Mouse (Mus musculus) cerebellum, adult 9-11 months (tissue): ENCODE data around the gene Zfand4.
A peak's percentile ranks its signal among the peaks of the same experiment; 100 is the strongest.
"Not testable (repeated sequence)": the region's sequence is repeated elsewhere in the genome, so short reads cannot be mapped to it uniquely, and the experiment has no call there.

Source experiments
- DNase-seq: peaks from one replicate; pipeline ENCODE4 v3.0.0; 2022

Gene Zfand4

DNA sequence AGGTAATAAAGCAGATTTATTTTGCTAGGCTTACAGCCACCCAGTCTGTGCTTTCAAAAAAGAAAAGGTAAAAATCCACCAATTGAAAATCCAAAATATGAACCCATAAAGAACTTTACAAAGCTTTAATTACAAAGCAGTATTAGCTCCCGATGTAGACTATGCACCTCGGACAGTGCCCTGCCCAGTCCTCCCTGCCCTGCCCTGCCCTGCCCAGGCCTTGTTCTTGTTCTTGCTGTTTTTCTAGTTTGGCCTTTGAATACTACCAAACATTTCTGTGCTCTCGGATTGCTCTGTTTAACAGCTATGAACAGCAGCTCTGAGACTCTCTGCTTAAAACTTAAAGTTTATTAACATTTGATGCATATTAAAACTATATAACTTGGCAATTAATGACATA lies 62.6 kb downstream of the Zfand4 start:
- DNase-seq = no peak

DNA sequence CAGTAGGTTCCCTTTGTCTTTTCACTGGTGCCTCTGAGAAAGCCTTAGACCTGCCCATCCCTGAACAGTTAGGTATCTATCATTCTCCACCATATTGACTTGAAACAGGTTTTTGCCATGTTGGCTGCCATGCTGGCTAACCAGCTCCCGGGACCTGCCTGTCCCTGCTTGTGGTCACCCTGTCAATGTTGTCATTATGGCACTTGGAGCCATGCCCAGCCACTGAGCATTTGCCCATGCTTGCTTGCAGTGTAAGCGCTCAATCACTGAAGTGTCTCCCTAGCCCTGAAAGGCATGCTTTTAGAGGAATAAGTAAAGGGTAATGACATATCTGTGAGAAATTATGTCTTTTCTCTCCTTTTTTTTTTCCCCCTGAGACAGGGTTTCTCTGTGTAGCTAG lies 67.4 kb downstream of the Zfand4 start:
- DNase-seq = no peak

DNA sequence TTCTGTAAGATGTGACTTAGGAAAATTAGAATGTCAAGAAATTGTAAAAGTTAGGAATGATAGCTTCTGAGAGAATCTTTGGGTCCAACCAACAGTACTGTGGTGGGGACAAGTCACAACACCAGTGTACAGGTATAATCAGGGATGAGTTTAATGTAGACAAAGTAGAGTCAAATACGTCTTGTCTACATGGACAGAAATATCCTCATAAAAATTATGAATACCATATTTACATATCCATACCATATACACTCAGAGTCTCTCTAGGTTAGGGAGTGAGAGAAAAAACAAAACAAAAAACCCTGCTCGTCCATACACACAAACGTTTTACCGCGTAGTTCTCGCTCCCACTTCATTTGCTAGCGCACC lies 73.4 kb downstream of the Zfand4 start:
- no peak for DNase-seq

DNA sequence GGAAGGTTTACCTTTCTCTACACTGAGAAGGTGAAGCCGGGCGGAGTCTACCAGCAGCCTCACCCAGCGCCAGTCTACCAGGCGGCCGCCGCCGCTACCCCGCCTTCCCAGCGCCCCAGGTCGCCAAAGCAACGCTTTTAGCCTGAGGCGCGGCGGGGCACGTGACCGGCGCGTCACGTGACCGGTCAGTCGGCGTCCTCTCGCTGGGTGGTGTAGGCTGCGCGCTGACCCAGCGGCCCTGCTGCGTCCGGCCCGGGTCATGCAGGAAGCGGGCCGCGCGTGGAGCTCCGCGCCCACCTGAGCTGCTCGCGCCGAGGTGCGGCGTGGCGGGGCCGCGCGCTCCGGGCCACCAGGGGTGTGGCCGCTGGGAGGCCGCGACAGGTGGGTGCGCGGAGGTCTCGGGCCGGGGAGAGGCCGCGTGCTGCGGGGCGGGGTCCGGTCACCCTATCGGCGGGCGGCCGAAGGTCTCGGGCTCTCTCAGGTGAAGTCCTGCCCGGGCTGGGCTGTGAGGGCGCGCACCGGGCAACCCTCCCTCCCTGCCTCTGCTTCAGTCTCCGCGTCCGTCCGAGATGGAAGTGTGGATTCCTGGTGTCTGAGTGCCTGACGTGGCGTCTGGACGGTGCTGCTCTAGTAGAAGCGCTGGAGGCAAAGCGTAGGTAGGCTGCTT lies 73.9 kb downstream of the Zfand4 start, which contains the start of gene March8:
Gene March8 (plus strand): TSS at position 190 of the 667 bp plus-strand sequence.
- DNase-seq = peak; percentile 92

DNA sequence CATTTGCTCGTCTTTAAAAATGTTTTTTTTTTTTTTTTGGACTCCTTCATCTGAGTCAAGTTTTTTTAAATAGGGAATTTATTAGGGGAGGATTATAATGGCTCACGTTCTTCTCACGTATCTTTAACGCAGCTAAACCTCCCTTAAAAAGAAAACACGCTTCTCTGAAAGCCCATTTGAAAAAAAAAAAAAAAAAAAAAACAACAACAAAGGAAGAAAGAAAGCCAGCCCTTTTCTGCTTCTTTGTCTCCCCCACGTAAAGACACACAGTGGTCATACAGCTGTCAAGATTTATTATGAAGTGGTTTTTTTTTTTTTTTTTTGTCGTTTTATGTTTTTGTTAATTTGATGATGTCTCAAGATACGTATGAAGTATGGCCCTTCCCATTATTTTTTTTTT lies 74.5 kb downstream of the Zfand4 start:
- no peak for DNase-seq

DNA sequence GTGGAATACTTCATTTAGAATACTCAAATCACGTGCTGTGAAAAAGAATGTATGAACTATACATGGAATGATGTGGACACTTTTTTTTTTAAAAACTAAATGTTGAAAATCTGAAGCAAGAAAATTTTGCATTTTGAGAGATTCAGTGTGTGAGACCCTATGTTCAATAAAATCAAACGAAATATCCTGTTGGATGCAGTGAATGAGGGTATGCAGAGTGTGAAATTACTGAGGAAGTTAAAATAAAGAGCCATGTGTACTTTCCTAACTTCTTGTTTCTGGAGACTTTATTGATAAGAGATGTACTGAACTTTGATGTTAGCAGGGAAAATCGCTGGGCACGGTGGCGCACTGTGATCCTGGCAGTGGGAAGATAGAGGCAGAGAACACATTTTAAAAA lies 75.1 kb downstream of the Zfand4 start:
- no peak for DNase-seq

DNA sequence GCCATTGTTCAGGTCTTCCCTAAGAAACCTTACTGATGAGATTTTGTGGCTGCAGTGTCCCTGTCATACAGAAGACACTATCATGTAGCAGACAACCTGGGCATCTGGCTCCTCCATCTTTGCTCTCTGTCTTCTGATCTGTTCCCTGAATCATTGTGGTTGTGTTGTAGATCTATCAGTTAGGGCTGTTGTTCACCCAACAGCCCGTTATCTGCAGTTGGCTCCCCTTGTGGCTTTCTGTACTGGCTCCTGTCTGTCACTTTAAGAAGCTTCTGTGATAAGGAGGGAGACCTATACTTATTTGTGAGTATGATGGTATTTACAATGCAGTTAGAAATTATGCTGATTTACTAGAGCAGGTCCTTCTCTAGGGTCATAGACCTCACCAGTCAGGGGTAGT lies 76.5 kb downstream of the Zfand4 start:
- no peak for DNase-seq

DNA sequence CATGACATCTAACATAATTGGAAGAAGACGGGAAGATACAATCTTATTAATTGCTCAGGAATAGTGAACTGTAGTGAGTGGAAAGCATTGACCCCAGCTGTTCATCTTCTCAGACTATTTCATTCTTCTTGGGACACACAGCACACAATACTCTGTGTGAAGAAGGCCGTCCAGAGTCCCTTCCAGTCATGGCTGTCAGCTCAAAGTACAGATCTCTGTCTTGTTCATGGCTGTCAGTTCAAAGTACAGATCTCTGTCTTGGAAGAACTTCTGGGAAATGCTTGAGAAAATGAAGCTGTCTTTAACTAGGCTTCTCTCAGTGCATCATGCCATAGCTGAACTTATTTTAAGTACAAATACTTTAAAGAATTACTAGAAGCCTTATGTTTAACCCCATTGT lies 83.9 kb downstream of the Zfand4 start:
- no peak for DNase-seq

DNA sequence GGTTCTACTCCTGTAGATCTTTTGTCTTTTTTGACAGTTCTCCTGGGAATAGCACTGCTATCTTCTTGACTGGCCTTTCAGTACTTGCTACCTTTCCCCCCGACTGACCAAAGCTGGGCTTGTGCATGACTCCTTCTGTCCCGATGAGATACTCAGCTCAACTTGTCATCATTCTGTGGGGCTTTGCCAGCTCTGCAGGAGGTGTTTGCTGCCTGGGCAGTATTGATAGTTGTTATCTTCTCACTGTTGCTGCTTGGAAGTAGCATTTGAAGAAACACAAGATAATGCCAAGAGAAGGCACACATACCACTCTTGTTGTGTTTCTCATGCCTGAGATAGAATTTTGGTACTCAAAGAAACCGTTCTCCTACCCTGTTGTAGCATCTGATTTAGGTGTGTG lies 86.0 kb downstream of the Zfand4 start:
- no peak for DNase-seq

DNA sequence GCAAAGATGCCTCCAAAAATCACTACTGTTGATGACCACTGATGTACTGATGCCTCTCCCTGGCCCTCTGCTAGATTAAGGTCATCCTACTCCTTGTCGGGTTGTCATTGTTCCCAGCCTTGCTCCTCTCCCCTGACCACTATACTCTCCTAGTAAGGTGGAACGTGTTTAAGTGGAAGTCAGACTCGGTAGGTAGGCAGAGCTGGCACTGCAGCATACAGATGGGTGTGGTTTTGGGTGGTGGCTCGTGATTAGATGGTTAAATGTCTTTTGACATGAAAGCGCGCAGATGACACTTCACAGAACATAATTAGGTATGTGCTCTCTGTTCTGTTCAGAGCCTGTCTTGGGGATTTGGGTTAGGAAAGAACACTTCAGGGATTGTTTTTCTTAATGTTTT lies 86.6 kb downstream of the Zfand4 start:
- DNase-seq = no peak

DNA sequence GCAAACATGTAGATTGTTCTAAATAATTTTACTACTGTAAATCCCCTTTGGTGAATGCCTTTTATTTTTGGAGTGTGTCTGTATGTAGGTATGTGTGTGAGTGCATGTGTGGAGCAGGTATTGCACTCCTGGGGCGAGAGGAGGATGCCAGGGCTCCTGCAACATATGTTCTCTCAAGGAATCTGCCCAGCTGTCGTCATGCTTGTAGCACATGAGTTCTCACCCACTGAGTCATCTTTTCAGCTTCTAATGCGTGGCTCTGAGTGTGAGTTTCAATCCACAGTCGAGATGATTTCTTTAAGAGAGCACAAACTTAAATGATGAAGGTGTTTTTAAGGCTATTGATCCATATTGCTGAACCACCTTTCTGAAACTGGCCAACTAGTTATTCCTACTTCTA lies 87.5 kb downstream of the Zfand4 start:
- DNase-seq = no peak

DNA sequence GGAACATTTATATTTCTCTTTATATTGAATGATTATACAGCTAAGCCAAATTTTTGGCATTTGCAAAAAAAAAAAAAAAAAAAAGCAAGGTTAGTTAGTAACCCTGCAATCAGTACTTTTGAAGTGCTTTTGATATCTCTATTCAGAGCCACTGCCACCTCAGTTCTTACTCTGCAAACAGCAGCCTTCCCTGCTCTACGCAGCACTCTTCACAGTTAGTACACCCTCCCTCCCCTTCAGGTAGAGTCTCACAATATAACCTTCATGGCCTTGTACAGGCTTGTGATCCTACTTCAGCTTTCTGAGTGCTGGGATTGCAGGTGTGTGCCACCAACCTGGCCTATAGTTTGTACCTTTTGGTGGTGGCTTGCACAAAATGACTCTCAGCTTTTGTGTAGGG lies 89.4 kb downstream of the Zfand4 start:
- no peak for DNase-seq

DNA sequence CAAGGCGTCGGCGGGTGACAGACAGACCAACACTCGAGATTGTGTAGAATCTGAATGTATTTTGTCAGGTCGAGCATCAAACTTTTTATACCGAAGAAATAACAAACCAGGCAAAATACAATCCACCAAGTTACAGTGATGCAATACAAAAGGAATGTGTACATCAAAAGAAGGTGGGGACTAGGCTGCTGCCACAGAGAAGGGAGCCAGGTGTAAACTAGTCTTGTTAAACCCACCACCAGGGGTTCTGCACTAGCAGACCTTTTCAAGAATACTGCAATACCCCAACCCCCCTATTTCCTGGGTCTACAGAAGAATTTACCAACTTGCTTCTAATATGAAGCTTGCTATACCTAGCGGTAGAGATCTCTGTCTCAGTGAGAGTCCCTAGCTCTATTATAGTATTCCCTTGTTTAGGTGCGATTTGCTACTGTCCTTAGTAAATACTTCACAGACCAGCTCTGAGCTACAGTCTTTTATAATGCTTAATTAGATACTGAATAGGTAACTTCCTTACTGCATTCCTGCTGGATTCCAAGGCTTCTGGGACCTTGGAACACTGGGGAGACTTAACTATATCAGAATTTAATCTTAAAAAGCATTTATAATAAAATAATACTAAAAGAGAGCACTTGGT lies 92.4 kb downstream of the Zfand4 start:
- DNase-seq = not testable (repeated sequence)

DNA sequence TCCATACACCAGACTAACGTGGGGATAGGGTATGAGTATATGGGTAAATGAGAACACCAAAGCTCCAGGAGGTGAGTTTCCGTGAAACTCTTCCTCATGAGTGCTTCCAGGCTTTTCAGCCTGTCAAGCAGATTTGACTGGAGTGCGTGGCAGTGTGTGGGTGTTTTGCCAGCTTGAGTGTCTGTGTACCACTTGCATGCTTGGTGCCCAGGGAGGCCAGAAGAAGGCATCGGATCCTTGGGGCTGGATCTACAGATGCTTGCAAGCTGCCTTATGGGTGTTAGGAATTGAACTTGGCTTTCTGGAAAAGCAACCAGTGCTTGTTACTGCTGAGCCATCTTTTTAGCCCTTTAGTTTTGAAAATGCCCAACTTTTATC lies 92.9 kb downstream of the Zfand4 start:
- DNase-seq = no peak

DNA sequence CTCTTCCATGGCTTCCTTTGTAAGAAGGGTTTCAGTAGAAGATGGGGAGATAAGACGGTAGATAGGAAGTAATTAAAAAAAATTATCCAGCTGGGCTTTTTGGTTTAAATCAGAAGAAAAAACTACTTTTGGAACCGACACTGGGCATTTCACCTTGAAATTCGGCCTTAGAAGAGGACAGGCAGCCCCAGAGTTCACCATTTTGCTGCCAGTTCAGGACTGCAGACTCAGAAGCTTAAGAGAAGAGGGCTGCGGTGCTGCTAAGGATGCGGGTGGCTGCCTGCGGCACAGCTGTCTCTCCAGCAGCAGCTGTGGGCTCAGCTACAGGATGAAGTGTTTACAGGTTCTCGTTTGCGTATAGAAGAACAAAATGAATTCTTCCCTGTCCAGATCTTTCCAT lies 94.0 kb downstream of the Zfand4 start:
- DNase-seq = no peak

DNA sequence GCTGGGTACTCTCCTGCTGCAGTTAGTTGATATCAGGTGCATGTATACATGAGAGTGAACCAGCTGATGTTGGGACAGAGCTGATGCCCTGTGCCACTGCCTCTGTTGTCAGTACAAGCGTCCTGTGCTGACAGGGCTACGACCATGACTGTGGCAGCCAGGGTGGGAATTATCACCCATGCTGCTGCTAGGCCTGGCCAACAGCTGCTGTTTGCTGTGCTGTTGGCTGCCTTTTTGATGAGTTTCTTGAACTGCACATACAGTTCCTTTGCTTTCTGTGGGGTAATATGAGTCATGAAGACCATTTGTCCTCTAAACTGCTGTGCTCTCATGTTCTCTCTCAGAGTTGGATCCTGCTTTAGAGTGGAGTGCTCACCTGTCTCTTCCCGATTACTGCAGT lies 95.2 kb downstream of the Zfand4 start:
- no peak for DNase-seq

DNA sequence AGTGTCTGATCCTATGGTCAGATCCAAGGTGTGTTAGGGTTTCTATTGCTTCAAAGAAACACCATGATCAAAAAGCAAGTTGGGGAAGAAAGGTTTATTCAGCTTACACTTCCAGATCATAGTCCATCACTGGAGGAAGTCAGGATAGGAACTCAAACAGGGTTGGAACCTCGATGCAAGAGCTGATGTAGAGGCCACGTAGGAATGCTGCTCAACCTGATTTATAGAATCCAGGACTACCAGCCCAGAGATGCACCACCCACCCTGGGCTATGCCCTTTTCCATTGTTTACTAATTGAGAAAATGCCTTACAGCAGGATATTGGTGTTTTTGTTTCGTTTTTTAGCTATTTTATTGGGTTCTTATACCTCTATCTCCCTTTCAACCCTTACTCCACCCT lies 97.4 kb downstream of the Zfand4 start:
- DNase-seq = no peak

DNA sequence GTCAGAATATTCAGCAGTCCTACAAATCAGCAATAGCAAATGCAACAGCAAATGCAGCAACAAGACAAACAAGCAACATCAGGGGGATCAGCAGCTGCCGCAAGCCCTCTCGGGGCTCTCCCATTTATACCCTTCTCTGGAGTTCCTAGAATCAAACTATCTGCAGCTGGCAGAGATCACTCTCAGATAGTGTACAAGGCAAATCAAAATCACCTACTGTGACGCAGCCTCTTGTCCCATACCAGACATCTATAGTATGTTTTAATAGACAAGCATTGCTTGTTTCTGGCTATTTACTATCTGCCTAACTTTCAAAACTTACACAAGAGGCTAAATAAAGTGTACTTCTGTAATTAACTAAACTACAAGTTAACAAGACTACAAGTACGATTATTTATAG lies 98.0 kb downstream of the Zfand4 start:
- no peak for DNase-seq

DNA sequence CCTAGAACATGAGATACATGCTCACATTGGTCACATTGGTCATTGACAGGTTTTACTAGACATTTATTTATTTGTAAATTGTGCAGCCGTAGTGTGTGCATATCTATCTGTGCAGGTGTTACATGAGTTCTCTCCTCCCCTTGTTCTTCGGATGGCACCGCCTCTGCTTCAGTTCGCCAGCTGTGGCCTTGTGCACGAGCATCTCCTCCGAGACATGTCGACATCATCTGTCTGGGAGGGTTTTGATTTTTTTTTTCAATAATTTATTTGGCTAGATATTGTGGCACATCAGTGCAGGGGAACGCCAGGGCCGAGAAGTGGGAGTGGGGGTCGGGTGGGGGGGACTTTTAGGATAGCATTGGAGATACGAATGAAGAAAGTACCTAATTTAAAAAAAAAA lies 103.9 kb downstream of the Zfand4 start:
- no peak for DNase-seq

DNA sequence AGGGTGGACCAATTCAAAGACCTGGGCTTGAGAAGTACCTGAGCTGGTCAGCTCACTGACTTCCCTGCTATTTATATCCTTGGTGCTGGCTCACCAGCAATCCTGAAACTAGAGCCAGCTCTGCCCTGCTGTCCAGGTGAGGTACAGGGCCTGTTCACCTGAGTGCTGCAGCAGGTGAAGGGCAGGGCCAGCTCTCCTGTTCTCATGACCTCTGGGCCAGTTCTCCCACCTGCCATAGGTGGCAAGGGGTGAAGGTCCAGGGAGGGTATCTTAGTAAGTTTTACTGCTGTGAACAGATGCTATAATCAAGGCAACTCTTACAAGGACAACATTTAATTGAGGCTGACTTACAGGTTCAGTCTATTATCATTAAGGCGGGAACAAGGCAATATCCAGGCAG lies 105.8 kb downstream of the Zfand4 start:
- no peak for DNase-seq

DNA sequence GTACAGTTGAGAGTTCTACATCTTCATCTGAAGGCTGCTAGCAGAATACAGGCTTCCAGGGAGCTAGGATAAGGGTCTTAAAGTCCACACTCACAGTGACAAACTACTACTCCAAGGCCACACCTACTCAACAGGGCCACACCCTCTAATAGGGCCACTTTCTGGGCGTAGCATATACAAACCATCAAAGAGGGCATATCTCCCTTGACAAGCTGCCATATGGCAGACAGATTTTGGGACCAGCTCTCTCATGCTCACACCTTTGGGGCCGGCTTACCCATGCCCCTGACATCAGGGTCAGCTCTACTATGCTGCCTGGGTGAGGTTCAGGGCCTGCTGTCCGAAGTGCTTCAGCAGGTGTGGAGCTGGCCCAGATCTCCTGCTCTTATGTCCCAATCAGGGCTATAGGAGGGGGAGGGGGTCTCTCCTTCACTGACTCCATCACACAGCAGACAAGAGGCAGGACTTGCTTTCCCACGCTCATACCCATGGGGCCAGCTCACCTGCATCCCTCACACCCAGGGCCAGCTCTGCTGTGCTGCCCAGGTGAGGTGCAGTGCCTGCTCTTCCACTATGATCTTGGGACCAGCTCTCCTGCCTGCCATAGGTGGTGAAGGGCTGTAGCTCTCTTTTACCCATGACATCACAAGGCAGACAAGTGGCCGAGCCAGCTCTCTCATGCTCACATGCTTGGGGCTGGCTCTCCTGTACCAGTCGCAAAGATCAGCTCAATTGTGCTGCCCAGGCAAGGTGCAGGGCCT lies 106.4 kb downstream of the Zfand4 start:
- no peak for DNase-seq

DNA sequence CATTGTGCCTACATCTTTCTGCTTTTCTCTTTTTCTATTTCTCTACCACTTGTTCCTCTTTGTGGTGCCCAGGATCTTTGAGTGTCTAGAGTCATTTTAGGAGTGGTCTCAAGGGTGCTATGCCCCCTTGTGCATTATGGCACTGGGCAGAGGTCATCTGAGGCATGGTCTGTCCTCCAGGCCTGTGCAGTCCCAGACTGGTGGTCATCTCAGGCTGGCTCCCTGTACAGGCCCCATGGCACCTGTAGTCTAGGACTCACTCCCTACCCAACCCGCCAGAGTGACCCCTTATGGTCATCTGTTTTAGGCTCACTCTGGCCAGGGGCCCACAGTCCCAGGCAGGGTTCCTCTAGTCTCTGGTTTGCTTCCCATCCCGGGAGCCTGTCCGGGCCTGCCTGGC lies 107.5 kb downstream of the Zfand4 start:
- no peak for DNase-seq

DNA sequence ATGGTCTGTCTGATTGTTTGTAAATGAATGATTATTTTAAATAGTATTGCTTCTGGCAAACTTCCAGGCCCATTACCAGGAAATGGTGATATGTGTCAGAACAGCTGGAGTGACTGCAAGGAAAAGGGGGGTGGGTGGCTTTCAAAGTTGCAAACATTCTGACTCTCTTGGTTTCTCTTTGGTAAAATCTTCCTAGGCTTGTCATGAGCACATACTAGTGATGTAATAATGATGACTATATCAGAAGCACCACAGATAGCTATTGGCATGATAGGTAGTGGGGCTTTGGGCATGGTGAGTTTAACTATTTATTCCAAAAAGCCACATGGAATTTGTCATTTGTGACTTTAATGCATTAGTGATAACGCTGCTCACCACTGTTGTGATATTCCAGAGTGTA lies 110.1 kb downstream of the Zfand4 start:
- DNase-seq = no peak

DNA sequence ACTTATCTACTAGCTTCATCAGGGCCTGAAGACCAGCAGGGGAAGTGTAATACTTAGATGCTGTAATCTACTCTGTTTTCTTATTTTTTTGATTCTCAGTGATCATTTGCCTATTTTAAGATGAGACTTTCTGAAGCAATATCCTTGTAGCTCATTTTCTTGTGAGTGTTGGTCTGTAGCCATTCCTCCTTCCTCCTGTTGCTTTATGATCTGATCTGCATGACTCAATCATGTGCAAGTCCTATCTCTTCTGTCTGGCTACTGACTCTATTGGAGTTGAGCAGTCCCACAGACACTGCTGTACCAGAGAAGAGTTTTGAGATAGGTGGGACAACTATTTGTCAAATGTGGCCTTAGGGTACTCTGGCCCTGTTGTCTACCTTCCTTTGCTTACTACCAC lies 110.6 kb downstream of the Zfand4 start:
- DNase-seq = no peak

DNA sequence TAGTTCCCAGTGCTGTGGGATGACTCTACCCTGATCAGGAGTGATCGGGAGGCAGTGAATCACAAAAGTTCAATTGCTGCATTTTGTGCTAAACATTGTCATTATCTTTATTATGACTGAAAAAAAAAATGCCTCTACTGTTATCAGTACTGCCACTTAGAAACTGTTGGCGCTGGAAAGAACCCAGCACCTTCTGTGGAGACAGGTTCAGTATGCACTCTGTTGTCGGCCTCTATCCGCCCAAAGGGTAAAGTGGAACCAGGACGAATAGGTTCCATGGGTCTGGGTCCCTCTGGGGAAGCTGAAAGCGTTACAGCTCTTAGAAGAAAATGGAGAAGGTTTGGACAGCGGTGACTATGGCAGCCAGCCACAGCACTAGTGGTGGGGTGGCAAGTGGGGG lies 114.9 kb downstream of the Zfand4 start:
- DNase-seq = no peak
